Mouse (Mus musculus) lung, postnatal 0 days (tissue): ENCODE results near the gene Gm47429.

Experiments
- CTCF ChIP-seq: IDR thresholded peaks from 2 replicates; pipeline ENCODE4 v1.5.1; 2016; ENCODE audit warnings: antibody characterized with exemption, mild to moderate bottlenecking
- EP300 ChIP-seq: IDR thresholded peaks from 2 replicates; pipeline ENCODE4 v1.6.1; 2016; ENCODE audit warnings: antibody characterized with exemption, mild to moderate bottlenecking, control low read depth

DNA sequence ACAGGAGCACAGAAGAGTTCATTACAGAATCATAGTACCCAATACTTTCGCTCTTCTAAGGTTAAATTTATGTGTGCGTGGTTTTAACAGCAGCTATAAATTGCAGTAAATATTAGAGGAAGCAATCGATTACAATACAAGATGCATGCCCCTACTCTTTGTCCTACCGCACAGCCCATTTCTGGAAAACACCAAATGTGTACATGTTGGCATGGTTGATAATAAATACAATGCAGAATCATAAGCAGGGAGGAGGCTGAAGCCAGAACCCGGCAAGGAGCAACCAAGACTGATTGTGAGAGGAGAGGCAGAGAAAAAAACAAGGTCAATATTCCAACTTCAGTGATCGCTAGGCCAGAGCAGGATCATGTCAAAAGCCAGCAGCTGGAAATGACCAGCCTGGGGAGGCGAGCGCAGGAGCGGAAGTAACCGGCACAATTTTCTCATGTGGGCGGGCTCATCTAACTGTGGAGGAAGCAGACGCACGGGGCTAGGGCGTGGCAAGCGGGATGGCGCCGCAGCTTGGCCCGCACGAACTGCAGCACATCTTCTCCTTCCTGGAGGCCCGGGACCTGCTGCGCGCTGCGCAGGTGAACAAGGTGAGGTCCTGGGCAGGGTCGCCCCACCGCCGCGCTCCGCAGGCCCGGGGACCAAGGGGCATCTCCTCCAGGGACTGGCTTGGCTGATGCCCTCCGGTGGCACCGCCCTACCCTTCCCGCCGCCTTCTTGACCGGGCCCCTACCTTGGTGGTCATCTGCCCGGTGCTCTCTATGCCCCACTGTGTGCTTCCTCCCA lies 26.1 kb downstream of the Gm47429 start, which contains the start of gene Fbxw17:
- TF ChIP-seq CTCF (no peak), EP300 (no peak)
